Mouse (Mus musculus) cerebellum, postnatal 25 days (tissue): ENCODE measurements around the gene Ypel3.
"Not testable (repeated sequence)": the region's sequence is repeated elsewhere in the genome, so short reads cannot be mapped to it uniquely, and the experiment has no call there.

ENCODE experiments used
- DNase-seq, 2 experiments: peaks; one replicate each; pipeline ENCODE4 v3.0.0; 2021; ENCODE audit warnings: mixed read lengths in 2 of 2

Ypel3 gene

DNA sequence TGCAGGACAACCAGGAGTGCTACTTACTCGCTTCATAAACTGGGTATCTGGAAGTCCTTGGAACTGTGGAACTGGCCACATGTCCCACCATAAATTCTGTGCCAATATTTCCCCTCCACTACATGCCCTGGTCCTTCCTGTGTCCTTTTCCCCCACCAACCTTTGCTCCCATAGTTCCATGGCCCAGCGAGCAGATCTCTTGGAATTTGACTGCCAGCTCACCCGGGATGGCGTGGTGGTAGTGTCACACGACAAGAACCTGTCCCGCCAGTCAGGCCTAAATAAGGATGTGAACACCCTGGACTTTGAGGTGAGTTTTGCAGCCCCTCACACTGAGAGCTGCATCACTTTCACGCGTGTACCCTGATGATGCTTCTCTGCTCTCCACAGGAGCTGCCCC lies 9.8 kb upstream of the Ypel3 start:
- no peak for DNase-seq

DNA sequence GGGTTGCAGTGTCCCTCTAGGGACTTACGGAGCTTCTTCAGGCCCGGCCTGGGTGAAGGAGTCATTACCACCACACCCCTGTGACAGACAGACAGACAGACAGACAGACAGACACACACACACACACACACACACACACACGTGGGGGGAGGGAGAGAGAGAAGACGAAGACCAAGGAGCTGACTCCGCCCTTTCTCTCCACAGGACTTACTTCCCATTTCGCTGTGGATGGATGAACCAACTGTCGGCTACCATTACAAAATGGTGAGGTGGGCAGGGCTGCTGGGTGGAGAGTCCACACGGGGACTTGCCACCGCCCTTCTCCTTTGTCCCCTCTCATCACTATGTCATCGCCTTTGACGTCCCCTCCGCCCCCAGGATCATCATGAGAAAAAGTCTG lies 6.0 kb upstream of the Ypel3 start:
- DNase-seq = no peak

DNA sequence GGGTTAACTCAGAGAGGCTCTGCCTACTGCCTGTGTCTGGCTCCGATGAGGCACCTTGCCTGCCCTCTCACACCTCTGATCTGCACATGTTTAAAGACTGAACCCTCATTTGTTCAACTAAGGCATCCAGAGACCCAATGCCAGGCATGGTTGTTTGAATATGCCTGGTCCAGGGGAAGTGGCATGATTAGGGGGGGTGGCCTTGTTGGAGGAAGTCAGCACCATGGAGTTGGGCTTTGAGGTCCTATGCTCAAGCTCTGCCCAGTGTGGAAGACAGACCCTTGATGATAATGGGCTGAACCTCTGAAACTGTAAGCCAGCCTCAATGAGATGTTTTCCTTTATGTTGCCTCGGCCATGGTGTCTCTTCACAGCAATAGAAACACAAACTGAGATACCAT lies 3.4 kb upstream of the Ypel3 start:
- no peak for DNase-seq

DNA sequence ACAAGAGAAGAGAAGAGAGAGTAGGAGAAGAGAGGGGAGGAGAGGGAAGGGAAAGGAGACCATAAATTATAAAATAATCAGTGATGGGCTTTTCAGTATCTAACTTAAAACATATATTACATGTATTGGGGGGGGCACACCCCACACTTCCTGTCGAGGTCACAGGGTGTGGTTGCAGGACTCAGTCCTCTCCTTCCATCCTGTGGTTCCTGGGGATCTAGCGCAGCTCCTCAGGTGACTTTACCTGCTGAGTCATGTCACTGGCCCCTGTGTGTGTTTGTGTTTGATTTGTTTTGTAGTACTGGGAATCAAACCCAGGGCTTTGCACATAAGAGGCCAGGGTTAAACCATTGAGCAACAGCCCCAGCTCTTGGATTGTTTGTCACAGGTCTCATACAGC lies 2.3 kb upstream of the Ypel3 start:
- no peak for DNase-seq

DNA sequence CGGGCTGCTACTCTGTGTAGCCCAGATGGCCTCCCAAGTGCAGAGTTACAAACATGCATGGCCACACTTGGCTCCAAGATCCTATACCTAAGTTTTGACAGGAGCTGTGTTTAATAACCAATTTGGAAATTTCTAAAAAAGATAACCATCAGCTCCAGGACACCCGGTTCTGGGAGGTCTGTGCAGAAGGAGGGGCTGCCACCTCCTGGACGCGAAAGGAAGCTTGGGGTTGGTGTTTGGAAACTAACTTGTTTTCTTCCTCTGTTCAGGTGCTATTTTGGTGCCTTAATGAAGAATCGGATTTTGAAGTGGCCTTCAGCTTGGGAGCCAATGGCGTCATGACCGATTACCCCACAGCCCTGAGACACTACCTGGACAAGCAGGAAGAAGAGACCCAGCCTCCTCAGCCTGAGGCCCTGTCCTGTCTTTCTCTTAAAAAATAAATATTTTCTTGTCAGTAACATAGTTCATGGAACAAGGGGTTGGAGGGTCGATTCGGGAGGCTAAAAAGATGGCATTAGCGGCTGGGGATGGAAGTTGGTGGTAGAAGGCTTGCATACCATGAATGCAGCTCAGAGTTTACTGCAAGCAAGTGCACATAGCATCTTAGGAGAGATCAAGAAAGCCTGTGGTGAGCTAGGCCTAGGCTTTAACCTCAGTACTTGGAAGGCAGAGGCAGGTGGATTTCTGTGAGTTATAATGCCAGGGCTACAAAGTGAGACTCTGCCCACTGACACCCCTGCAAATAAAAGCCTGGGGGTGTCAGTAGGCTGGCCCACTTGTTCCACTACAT lies 1.4 kb upstream of the Ypel3 start:
- DNase-seq = peak; percentile 8 to 16

DNA sequence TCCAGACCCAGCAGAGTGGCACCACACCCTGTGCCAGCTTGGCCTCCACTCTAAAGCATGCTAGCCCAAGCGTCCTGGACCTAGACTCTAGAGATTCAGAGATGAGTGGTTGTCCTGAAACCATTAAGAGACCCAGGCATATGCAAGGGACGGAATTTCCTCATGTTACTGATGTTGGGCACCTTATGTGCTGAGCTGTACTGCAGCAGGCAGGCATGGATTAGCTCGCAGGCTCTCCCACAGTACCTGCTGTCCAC lies 849 bp upstream of the Ypel3 start:
- peak in 1 of 2 experiments; percentile 26 for DNase-seq

- peak; percentile 57 for DNase-seq
Observed at GRCm38 (mm10) chr7:126777476-126777875, 721 bp downstream of the Ypel3 start.

DNA sequence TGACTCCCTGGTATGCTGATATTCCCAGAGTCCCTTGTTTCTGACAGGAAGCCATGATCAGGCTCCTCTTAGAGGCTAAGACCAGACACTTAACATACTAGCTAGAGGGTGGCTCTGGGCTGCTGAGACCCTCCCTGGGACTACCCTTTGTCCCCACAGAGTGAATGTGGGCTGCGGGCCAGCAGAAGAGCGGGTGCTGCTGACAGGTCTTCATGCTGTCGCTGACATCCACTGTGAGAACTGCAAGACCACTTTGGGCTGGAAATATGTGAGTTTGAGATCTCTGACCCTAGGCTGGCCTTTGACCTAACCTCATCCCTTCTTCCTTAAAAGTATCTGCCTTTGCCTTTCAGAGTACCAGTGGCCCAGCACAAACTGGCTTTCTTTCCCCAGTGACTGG lies 1.4 kb downstream of the Ypel3 start:
- DNase-seq = peak; percentile 26 to 49

DNA sequence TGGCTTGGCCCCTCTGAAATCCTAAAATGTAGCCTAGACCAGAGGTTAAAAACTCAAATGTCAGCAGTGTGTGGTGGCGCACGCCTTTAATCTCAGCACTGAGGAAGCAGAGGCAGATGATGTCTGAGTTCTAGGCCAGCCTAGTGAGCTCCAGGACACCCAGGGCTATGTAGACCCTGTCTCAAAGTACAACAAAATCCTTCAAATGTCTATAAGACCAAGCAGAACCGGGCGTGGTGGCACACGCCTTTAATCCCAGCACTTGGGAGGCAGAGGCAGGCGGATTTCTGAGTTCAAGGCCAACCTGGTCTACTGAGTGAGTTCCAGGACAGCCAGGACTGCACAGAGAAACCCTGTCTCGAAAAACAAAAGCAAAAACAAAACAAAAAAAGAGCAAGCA lies 2.3 kb downstream of the Ypel3 start:
- DNase-seq = not testable (repeated sequence)

DNA sequence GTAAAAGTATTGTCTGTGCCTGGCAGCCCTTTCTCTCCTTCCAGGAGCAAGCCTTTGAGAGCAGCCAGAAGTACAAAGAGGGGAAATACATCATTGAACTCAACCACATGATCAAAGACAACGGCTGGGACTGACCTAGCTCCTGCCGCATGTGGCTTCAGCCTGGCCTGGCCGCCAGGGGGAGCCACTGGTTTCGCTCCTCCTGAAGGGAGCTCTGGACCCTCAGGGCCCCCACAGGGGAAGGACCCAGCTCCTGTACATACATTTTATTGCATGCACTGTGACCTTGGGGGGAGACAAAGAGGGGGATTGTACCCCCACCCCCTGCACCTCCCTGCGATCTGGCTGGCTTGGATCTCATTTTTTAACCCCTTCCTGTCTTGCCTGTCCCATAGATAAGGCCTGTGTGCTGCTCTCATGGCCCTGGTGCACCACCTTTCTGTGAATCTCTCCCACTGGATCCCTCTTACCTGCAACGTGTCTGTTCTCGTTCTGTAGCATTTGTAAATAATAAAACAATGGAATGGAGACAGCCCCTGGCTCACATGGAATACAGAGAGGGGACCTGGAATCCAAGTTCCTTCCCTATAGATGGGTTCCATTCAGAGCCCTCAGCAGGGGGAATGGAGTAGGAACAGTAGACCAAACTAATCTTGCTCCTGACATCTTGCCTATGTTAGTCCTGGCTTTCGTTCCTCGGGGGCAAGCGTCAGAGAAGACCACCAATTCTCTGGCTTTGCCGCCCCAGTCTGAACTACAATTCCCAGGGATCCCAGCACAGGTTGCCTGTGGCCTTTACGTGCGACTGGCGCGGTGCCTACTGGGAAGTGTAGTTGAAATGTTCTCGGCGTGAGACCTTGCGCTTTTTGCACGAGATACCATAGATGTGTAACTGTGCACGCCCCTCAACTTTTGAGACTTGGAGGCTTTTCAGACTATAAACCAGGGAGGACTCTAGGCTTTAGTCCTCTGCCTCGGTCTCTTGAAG lies 3.5 kb downstream of the Ypel3 start:
- peak; percentile 88 to 95 for DNase-seq

- peak in 1 of 2 experiments; percentile 61 for DNase-seq
Observed at GRCm38 (mm10) chr7:126780971-126781635, 4.3 kb downstream of the Ypel3 start, which contains the start of gene Tbx6. Tbx6 (plus strand) TSS chr7:126781483.

- no peak for DNase-seq
Observed at GRCm38 (mm10) chr7:126781661-126782370, 5.1 kb downstream of the Ypel3 start.

DNA sequence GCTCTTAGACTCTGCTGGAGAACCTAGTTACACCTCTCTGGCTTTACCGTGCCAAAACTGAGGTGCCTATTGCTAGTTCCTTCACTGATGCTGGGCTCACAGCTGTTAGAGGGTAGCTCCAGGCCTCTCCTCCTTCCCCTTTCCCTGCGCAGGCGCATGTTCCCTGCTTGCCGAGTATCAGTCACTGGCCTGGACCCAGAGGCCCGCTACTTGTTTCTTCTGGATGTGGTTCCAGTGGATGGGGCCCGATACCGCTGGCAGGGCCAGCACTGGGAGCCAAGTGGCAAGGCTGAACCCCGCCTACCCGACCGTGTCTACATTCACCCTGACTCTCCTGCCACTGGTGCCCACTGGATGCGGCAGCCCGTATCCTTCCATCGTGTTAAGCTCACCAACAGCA lies 5.9 kb downstream of the Ypel3 start:
- no peak for DNase-seq

DNA sequence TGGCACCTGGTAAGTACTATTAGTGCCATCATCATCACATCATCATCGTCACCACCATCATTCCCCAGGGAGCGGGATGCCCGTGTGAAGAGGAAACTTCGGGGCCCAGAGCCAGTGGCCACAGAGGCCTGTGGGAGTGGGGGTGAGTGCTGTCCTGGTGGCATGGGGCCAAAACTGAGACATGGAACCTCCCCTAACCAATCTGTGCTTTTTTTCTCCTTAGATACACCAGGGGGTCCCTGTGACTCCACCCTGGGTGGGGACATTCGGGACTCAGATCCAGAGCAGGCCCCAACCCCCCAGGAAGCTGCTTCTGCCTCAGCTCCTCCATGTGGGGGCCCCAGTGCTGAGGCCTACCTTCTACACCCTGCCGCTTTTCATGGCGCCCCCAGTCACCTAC lies 7.7 kb downstream of the Ypel3 start:
- DNase-seq = no peak

- DNase-seq = no peak
Observed at GRCm38 (mm10) chr7:126785056-126785455, 8.3 kb downstream of the Ypel3 start.

DNA sequence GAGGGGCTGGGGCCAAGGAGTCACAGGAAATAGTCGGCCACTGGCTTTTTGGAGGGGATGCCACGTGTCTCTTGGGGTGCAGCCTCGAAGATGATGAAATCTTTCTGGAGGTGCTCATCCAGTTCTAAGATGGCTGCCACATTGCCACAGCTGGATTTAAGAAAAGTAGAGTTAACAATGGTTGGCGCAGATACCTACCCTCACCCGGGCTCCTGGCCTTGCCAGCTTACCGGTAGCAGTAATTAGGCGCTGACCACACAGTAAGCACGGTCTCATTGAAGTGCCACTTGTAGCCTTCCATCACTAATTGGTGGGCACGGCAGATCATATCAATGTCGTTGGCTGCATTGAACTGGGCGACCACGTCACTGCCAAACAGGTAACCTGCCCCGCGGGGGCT lies 9.4 kb downstream of the Ypel3 start:
- DNase-seq = no peak

- no peak for DNase-seq
Observed at GRCm38 (mm10) chr7:126789141-126789540, 12.4 kb downstream of the Ypel3 start.

DNA sequence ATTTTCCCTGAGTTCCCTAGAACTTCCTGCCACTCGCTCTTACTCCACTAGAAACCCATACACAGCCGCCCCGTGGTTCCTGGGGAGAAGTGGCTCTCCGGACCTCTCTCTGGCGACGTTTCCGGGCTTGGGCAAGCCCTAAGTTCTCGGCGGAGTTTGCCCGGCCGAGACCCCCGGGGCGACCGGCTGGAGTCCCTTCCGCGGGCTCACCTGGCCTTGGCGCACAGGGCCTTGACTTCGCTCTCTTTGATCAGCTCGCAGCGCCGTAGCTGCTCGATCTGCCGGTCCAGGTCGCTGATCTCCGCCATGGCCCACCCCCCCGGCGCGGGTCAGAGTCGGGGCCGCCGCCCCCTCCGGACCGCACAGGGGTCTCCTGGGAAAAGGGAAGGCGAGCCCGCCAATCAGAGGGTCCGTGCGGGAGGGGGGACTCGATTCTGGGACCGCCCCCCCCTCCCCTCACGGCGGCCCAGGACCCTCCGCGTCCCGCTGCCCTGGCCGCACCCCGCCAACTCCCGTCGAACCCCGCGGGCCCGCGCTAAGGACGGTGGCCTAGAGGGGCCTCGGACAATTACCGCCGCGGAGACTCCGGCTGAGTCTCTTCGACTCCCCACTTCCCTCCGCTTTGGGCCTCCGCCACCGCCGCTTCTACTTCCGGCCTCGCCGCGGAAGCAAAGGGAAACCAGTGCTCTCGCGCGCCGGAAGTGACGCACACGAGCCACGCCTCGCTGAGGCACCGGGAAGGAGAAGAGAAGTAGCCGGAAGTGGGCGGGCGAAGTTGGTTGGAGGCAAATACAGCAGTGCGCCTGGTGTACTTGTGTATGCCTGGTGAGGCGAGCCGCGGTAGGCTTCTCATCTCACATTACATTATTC lies 15.3 kb downstream of the Ypel3 start, which contains the start of gene Ppp4c:
Gene Ppp4c (minus strand): TSS at position 646 of the 870 bp plus-strand sequence.
- DNase-seq = peak; percentile 96 to 98

DNA sequence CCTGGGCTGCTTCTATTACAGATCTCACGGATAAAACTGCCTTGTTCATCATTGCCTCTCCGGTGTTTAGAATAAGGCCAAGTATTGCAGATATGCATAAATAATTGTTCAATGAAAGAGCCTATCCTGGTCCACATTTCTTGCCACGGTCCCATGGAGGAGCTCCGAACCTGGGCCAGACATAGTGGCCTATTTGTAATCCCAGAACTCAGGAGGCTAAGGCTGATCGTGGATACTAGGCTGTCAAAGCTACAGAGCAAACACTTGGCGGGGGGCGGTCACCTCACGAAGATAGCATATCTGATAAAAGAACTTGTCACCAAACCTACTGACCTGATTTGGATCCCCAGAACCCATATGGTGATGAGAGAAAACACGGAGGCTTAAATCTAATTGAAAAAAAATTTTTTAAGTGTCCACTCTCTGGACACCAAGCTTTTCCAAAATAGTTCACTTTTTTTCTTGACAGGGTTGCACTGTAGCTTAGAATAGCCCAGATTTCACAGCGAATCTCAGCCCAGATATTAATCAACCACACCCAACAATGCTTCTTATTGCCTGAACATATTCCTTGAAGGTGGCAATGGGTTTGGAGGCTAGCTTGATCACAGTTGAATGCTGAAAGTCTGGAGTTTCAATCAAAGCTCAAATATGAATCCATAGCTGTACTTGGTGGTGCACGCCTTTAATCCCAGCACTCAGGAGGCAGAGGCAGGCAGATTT lies 16.1 kb downstream of the Ypel3 start:
- no peak for DNase-seq

DNA sequence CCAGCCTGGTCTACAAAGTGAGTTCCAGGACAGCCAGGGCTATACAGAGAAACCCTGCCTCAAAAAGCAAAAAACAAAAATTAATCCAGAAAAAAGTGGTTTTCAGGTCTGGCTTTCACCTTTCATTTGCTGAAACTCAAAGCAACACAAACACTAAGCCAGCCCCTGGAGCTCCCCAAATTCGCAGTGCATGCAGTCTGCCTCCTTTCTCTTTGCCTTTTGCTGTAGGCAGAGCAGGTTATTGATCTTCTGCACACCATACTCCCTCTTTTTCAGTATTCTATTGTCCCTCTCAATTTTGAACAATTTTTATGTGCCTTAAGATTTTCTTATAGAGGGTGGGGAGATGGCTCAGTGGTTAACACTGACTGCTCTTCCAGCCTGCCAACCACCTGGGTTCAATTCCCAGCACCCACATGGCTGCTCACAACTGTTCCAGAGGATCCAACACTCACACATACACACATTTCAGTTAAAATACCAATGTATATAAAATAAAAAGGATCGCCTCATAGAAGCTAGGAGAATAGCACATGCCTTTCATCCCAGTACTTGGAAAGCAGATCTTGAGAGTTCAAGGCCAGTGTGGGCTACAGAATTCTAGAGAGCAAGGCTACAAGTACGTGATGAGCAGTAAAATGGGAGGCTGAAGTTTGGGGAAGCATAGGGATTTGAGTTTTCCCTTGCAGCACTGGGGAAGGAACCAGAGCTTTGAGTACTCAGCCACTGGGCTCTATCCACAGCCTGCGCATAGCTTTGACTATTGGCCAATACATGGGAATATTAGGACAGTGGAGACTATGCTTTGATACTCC lies 16.9 kb downstream of the Ypel3 start:
- DNase-seq = no peak
